Mouse (Mus musculus) embryonic fibroblast, embryonic 13.5 days (primary cell): Measurements from ENCODE around the gene Fam20a.
A peak's percentile ranks its signal among the peaks of the same experiment; 100 is the strongest.

Experiments
- CTCF ChIP-seq: IDR thresholded peaks from 2 replicates; pipeline ENCODE4 v1.5.1; 2011; ENCODE audit warnings: mild to moderate bottlenecking, control low read depth, low read length, moderate library complexity, borderline replicate concordance; ENCODE audit not compliant: insufficient read depth
- POLR2A ChIP-seq: IDR thresholded peaks from 2 replicates; pipeline ENCODE4 v1.6.1; 2011; ENCODE audit warnings: low read depth, mild to moderate bottlenecking, control low read depth, low read length, moderate library complexity

- TF ChIP-seq POLR2A (peak; percentile 33), CTCF (no peak)
Observed at GRCm38 (mm10) chr11:109649206-109649605, 72.9 kb downstream of the Fam20a start, which contains the start of gene Prkar1a.
